Comparison of ENCODE assay signal across 8 mouse cellular contexts in genomic region chr9:87248118-87248517, GRCm38 (mm10). TPM values are rescaled to one million over a fixed set of nuclear protein-coding genes. Genes with fewer than 3 reads are reported as not detected.
A peak's percentile ranks its signal among the peaks of the same experiment; 100 is the strongest.
DNase-seq lines count a peak whose midpoint lies in the region; ATAC-seq and TF ChIP-seq lines count a peak whose summit lies in the region.

No protein-coding gene starts in this region.

- peak; percentile 68 for TF ChIP-seq CTCF in hindbrain, postnatal 0 days (IDR thresholded peaks at IDR 0.05; ENCODE audit: low read depth)
- TF ChIP-seq CTCF in stomach, postnatal 0 days (IDR thresholded peaks at IDR 0.05; ENCODE audit: low read depth): peak; percentile 79

- peak; percentile 23 for DNase-seq in lung, postnatal 25 days (ENCODE audit: low spot score)
- DNase-seq in lung, postnatal 14 days: no peak
- peak; percentile 63 for DNase-seq in hindbrain, postnatal 0 days (ENCODE audit: low spot score)
- no peak for DNase-seq in stomach, postnatal 0 days (ENCODE audit: low spot score)
- no peak for DNase-seq in urinary bladder, postnatal 14 days (ENCODE audit: low spot score)
- no peak for DNase-seq in cerebellum, adult 18-20 months

- WGBS in forebrain, embryonic 13.5 days: 62% methylated on average over 3 of the region's 3 CpGs
- WGBS in forebrain, embryonic 12.5 days: 59% methylated on average over 3 of the region's 3 CpGs
- WGBS in hindbrain, postnatal 0 days: 39% methylated on average over 3 of the region's 3 CpGs
- WGBS in stomach, postnatal 0 days: 37% methylated on average over 3 of the region's 3 CpGs

- no peaks in the 10 kb centered on the region for H3K9me3 ChIP-seq in forebrain, embryonic 13.5 days (replicated peaks)
- H3K9me3 ChIP-seq in forebrain, embryonic 12.5 days: no peaks in the 10 kb centered on the region
- no peaks in the 10 kb centered on the region for H3K9me3 ChIP-seq in hindbrain, postnatal 0 days (ENCODE audit: low read length)
- H3K9me3 ChIP-seq in stomach, postnatal 0 days (ENCODE audit: control insufficient read depth, low read length): no peaks in the 10 kb centered on the region

- no peak overlapping the region for H3K4me2 ChIP-seq in forebrain, embryonic 13.5 days
- no peak overlapping the region for H3K4me2 ChIP-seq in forebrain, embryonic 12.5 days
- H3K4me2 ChIP-seq in hindbrain, postnatal 0 days (ENCODE audit: low read depth, low read length): no peak overlapping the region
- no peak overlapping the region for H3K4me2 ChIP-seq in stomach, postnatal 0 days (replicated peaks; ENCODE audit: low read depth)

- no peaks in the 10 kb centered on the region for H3K27me3 ChIP-seq in forebrain, embryonic 13.5 days
- no peaks in the 10 kb centered on the region for H3K27me3 ChIP-seq in forebrain, embryonic 12.5 days
- H3K27me3 ChIP-seq in hindbrain, postnatal 0 days (ENCODE audit: insufficient read depth, low read length): no peaks in the 10 kb centered on the region
- no peaks in the 10 kb centered on the region for H3K27me3 ChIP-seq in stomach, postnatal 0 days (ENCODE audit: control insufficient read depth, insufficient read depth, low read length)

- no peak overlapping the region for H3K4me3 ChIP-seq in forebrain, embryonic 13.5 days
- H3K4me3 ChIP-seq in forebrain, embryonic 12.5 days (replicated peaks): no peak overlapping the region
- H3K4me3 ChIP-seq in hindbrain, postnatal 0 days (ENCODE audit: low read length): no peak overlapping the region
- H3K4me3 ChIP-seq in stomach, postnatal 0 days (ENCODE audit: low read depth, low read length): no peak overlapping the region

- no peak overlapping the region for H3K27ac ChIP-seq in forebrain, embryonic 13.5 days
- no peak overlapping the region for H3K27ac ChIP-seq in forebrain, embryonic 12.5 days
- H3K27ac ChIP-seq in hindbrain, postnatal 0 days: no peak overlapping the region
- no peak overlapping the region for H3K27ac ChIP-seq in stomach, postnatal 0 days (replicated peaks)

- H3K36me3 ChIP-seq in forebrain, embryonic 13.5 days (ENCODE audit: poor library complexity, severe bottlenecking): peaks cover 40% of the 10 kb centered on the region
- peaks cover 35% of the 10 kb centered on the region for H3K36me3 ChIP-seq in forebrain, embryonic 12.5 days (replicated peaks)
- peaks cover 16% of the 10 kb centered on the region for H3K36me3 ChIP-seq in hindbrain, postnatal 0 days (ENCODE audit: insufficient read depth, low read length)
- H3K36me3 ChIP-seq in stomach, postnatal 0 days (ENCODE audit: control insufficient read depth, insufficient read depth, low read length): no peaks in the 10 kb centered on the region; the same call in 1 of the 2 replicates

- H3K9ac ChIP-seq in forebrain, embryonic 13.5 days: no peak overlapping the region
- H3K9ac ChIP-seq in forebrain, embryonic 12.5 days: no peak overlapping the region
- no peak overlapping the region for H3K9ac ChIP-seq in hindbrain, postnatal 0 days (replicated peaks; ENCODE audit: low read length)
- H3K9ac ChIP-seq in stomach, postnatal 0 days (ENCODE audit: low read length): no peak overlapping the region

- peak; percentile 62; the same call in 1 of the 2 replicates for ATAC-seq in forebrain, embryonic 13.5 days
- ATAC-seq in forebrain, embryonic 12.5 days (ENCODE audit: low FRiP score): no peak
- ATAC-seq in hindbrain, postnatal 0 days: peak; percentile 62; the same call in 1 of the 2 replicates
- no peak for ATAC-seq in stomach, postnatal 0 days (ENCODE audit: low FRiP score, low TSS enrichment)

- H3K4me1 ChIP-seq in forebrain, embryonic 13.5 days: no peaks in the 10 kb centered on the region
- no peaks in the 10 kb centered on the region for H3K4me1 ChIP-seq in forebrain, embryonic 12.5 days
- H3K4me1 ChIP-seq in hindbrain, postnatal 0 days (ENCODE audit: insufficient read depth, low read length): no peaks in the 10 kb centered on the region
- H3K4me1 ChIP-seq in stomach, postnatal 0 days (replicated peaks; ENCODE audit: control insufficient read depth, insufficient read depth): no peaks in the 10 kb centered on the region

- no peak for TF ChIP-seq EP300 in stomach, postnatal 0 days (optimal IDR thresholded peaks at IDR 0.05)

RNA-seq across cellular contexts. Expression of gene Cep162, which starts 7.2 kb away (rescaled TPM):
- polyA plus RNA-seq in forebrain, embryonic 13.5 days (2015; fragmentation: Nextera tagmentation; extraction: Ambion mirVana): 8.3 and 9.0 TPM in 2 replicates
- 12.3 and 12.7 TPM in 2 replicates for polyA plus RNA-seq in forebrain, embryonic 12.5 days (2016; fragmentation: Nextera tagmentation; extraction: Ambion mirVana)
- total RNA-seq in hindbrain, postnatal 0 days (2014; rRNA removed): 4.5 and 5.4 TPM in 2 replicates
- polyA plus RNA-seq in hindbrain, postnatal 0 days (2015; fragmentation: Nextera tagmentation; extraction: Ambion mirVana): 4.0 and 4.5 TPM in 2 replicates
- 1.6 and 1.8 TPM in 2 replicates for polyA plus RNA-seq in stomach, postnatal 0 days (2015; fragmentation: Nextera tagmentation; extraction: Ambion mirVana)

Comparison
In these comparisons a context has a peak if more than half of its experiments do, and no peak if none do; other contexts are left out.
1. ATAC-seq: peak in forebrain, embryonic 13.5 days (single experiment) and hindbrain, postnatal 0 days (single experiment); none in forebrain, embryonic 12.5 days (single experiment) and stomach, postnatal 0 days (single experiment).
2. DNase-seq: peak in lung, postnatal 25 days (single experiment) and hindbrain, postnatal 0 days (single experiment); none in lung, postnatal 14 days (single experiment), stomach, postnatal 0 days (single experiment), urinary bladder, postnatal 14 days (single experiment) and cerebellum, adult 18-20 months (0 of 2).